23 mouse cellular contexts compared by ENCODE assay signal in the genomic region with DNA sequence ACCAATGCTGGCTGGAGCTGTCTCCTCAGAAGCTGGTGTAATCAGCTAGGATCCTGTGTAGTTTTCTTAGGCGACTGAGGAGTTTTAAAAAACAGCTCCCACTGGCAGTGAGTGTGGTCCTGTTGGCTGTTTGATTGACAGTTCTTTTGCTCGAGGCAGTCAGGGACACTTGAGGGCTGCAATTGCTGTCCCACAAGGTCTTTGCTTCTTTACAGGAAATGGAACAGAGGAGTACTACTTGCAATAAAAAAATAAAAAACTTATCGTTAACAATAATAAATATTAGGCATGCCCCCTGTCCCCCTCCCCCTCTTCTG.
A peak's percentile ranks its signal among the peaks of the same experiment; 100 is the strongest.
DNase-seq lines count a peak whose midpoint lies in the region; ATAC-seq and TF ChIP-seq lines count a peak whose summit lies in the region.
"Had no signal": no experiment of that assay in that cellular context is flagged by ENCODE, and none has a peak within 500 bp of the region (broad histone marks: within the 10 kb centered on the region; RNA-seq: fewer than 3 reads in every experiment).

No protein-coding gene starts in this region.

- 63% methylated on average over 3 of the region's 3 CpGs for WGBS in hindbrain, embryonic 14.5 days
- WGBS in hindbrain, postnatal 0 days = 54% methylated on average over 3 of the region's 3 CpGs
- 66% methylated on average over 3 of the region's 3 CpGs for WGBS in midbrain, embryonic 12.5 days
- 64% methylated on average over 3 of the region's 3 CpGs for whole genome bisulfite sequencing in midbrain, embryonic 15.5 days

- no peak for TF ChIP-seq CTCF in hindbrain, postnatal 0 days (IDR thresholded peaks at IDR 0.05; ENCODE audit: low read depth)
- TF ChIP-seq CTCF in E14TG2a.4 (conservative IDR thresholded peaks at IDR 0.05; ENCODE audit: low read length) = no peak

- DNase-seq in hindbrain, embryonic 14.5 days (ENCODE audit: low spot score) = no peak
- no peak for DNase-seq in hindbrain, postnatal 0 days (ENCODE audit: low spot score)
- no peak for DNase-seq in ovary, postnatal 36 days (ENCODE audit: low spot score)
- no peak for DNase-seq in testis, postnatal 10 days (ENCODE audit: low spot score)
- DNase-seq: adrenal gland, adult 8-10 months; adrenal gland, postnatal 25 days; B cell, adult 2 months; cerebellum, adult 11-12 months; cerebellum, adult 8-10 months; cerebellum, postnatal 36 days; gastrocnemius, postnatal 10 days; gastrocnemius, postnatal 36 days had no signal

- H3K36me3 ChIP-seq in hindbrain, embryonic 14.5 days (replicated peaks; ENCODE audit: control insufficient read depth, insufficient read depth) = no peaks in the 10 kb centered on the region
- no peaks in the 10 kb centered on the region for H3K36me3 ChIP-seq in hindbrain, postnatal 0 days (ENCODE audit: insufficient read depth, low read length)
- no peaks in the 10 kb centered on the region for H3K36me3 ChIP-seq in E14TG2a.4 (ENCODE audit: insufficient read depth, low read length)
- no peaks in the 10 kb centered on the region for H3K36me3 ChIP-seq in midbrain, embryonic 12.5 days
- H3K36me3 ChIP-seq in midbrain, embryonic 15.5 days (replicated peaks) = no peaks in the 10 kb centered on the region
- H3K36me3 ChIP-seq: forebrain, embryonic 10.5 days; hindbrain, embryonic 12.5 days; intestine, embryonic 15.5 days had no signal

- H3K4me2 ChIP-seq in hindbrain, embryonic 14.5 days (replicated peaks) = no peak overlapping the region
- no peak overlapping the region for H3K4me2 ChIP-seq in hindbrain, postnatal 0 days (ENCODE audit: low read depth, low read length)
- H3K4me2 ChIP-seq in midbrain, embryonic 12.5 days (replicated peaks) = no peak overlapping the region
- H3K4me2 ChIP-seq in midbrain, embryonic 15.5 days = peak overlapping the region; percentile 37
- H3K4me2 ChIP-seq: forebrain, embryonic 13.5 days; heart, embryonic 11.5 days; hindbrain, embryonic 12.5 days; intestine, embryonic 15.5 days had no signal

- H3K27me3 ChIP-seq in hindbrain, embryonic 14.5 days (ENCODE audit: control insufficient read depth, insufficient read depth, low read length) = no peaks in the 10 kb centered on the region
- no peaks in the 10 kb centered on the region for H3K27me3 ChIP-seq in hindbrain, postnatal 0 days (ENCODE audit: insufficient read depth, low read length)
- H3K27me3 ChIP-seq in E14TG2a.4 (ENCODE audit: insufficient read depth, low read length) = no peaks in the 10 kb centered on the region
- no peaks in the 10 kb centered on the region for H3K27me3 ChIP-seq in midbrain, embryonic 12.5 days
- no peaks in the 10 kb centered on the region for H3K27me3 ChIP-seq in midbrain, embryonic 15.5 days (replicated peaks)
- H3K27me3 ChIP-seq: CH12.LX; forebrain, embryonic 13.5 days; hindbrain, embryonic 12.5 days; intestine, embryonic 15.5 days had no signal

- no peak overlapping the region for H3K27ac ChIP-seq in hindbrain, embryonic 14.5 days
- H3K27ac ChIP-seq in hindbrain, postnatal 0 days = no peak overlapping the region
- H3K27ac ChIP-seq in midbrain, embryonic 12.5 days (replicated peaks) = no peak overlapping the region
- H3K27ac ChIP-seq in midbrain, embryonic 15.5 days = no peak overlapping the region
- H3K27ac ChIP-seq: forebrain, embryonic 10.5 days; forebrain, embryonic 13.5 days; hindbrain, embryonic 12.5 days; intestine, embryonic 15.5 days had no signal

- peak; percentile 17; the same call in 1 of the 2 replicates for ATAC-seq in hindbrain, embryonic 14.5 days (ENCODE audit: low FRiP score)
- no peak; the same call in 1 of the 2 replicates for ATAC-seq in hindbrain, postnatal 0 days
- peak; percentile 59 for ATAC-seq in midbrain, embryonic 12.5 days (ENCODE audit: low FRiP score, low read depth)
- ATAC-seq in midbrain, embryonic 15.5 days (replicated peaks) = no peak; the same call in 1 of the 2 replicates
- no peak for ATAC-seq in granulocyte monocyte progenitor cell, adult 5-6 weeks (replicated peaks; ENCODE audit: poor library complexity, severe bottlenecking)
- ATAC-seq: forebrain, embryonic 16.5 days; intestine, embryonic 15.5 days had no signal

- H3K4me3 ChIP-seq in hindbrain, embryonic 14.5 days (replicated peaks; ENCODE audit: low read length) = no peak overlapping the region
- H3K4me3 ChIP-seq in hindbrain, postnatal 0 days (ENCODE audit: low read length) = no peak overlapping the region
- H3K4me3 ChIP-seq in E14TG2a.4 (replicated peaks; ENCODE audit: low read length) = 0 out of 2 replicates have a peak overlapping the region, but pooled peaks have one; percentile 55
- no peak overlapping the region for H3K4me3 ChIP-seq in midbrain, embryonic 12.5 days
- no peak overlapping the region; the same call in 1 of the 2 replicates for H3K4me3 ChIP-seq in midbrain, embryonic 15.5 days
- H3K4me3 ChIP-seq: forebrain, embryonic 10.5 days; forebrain, embryonic 13.5 days; hindbrain, embryonic 12.5 days; intestine, embryonic 15.5 days had no signal

- H3K4me1 ChIP-seq in hindbrain, embryonic 14.5 days (replicated peaks; ENCODE audit: control insufficient read depth, insufficient read depth, low read length) = no peaks in the 10 kb centered on the region
- H3K4me1 ChIP-seq in hindbrain, postnatal 0 days (ENCODE audit: insufficient read depth, low read length) = no peaks in the 10 kb centered on the region
- H3K4me1 ChIP-seq in E14TG2a.4 (replicated peaks; ENCODE audit: low read depth, low read length) = peaks cover 23% of the 10 kb centered on the region
- no peaks in the 10 kb centered on the region for H3K4me1 ChIP-seq in midbrain, embryonic 12.5 days
- no peaks in the 10 kb centered on the region for H3K4me1 ChIP-seq in midbrain, embryonic 15.5 days
- H3K4me1 ChIP-seq: forebrain, embryonic 10.5 days; forebrain, embryonic 13.5 days; hindbrain, embryonic 12.5 days; intestine, embryonic 15.5 days had no signal

- H3K9ac ChIP-seq in hindbrain, embryonic 14.5 days = no peak overlapping the region
- no peak overlapping the region for H3K9ac ChIP-seq in hindbrain, postnatal 0 days (replicated peaks; ENCODE audit: low read length)
- no peak overlapping the region for H3K9ac ChIP-seq in midbrain, embryonic 12.5 days (replicated peaks)
- no peak overlapping the region for H3K9ac ChIP-seq in midbrain, embryonic 15.5 days
- H3K9ac ChIP-seq: forebrain, embryonic 13.5 days; hindbrain, embryonic 12.5 days; intestine, embryonic 15.5 days had no signal

- H3K9me3 ChIP-seq in hindbrain, embryonic 14.5 days (ENCODE audit: control insufficient read depth, low read length) = 0 out of 2 replicates have a peak, but pooled peaks cover 4% of the 10 kb centered on the region
- H3K9me3 ChIP-seq in hindbrain, postnatal 0 days (ENCODE audit: low read length) = no peaks in the 10 kb centered on the region
- peaks cover 3% of the 10 kb centered on the region for H3K9me3 ChIP-seq in E14TG2a.4 (ENCODE audit: low read length)
- H3K9me3 ChIP-seq in midbrain, embryonic 12.5 days = no peaks in the 10 kb centered on the region
- no peaks in the 10 kb centered on the region for H3K9me3 ChIP-seq in midbrain, embryonic 15.5 days
- H3K9me3 ChIP-seq: forebrain, embryonic 10.5 days; forebrain, embryonic 13.5 days; hindbrain, embryonic 12.5 days; intestine, embryonic 15.5 days had no signal

Comparison
In these comparisons a context has a peak if more than half of its experiments do, and no peak if none do; other contexts are left out.
1. ATAC-seq: peak in hindbrain, embryonic 14.5 days (single experiment) and midbrain, embryonic 12.5 days (single experiment); none in hindbrain, postnatal 0 days (single experiment), midbrain, embryonic 15.5 days (single experiment) and granulocyte monocyte progenitor cell, adult 5-6 weeks (single experiment).